Mouse (Mus musculus): ENCODE results near the gene Kxd1. TPM values are rescaled to one million over a fixed set of nuclear protein-coding genes. Genes with fewer than 3 reads are reported as not detected.

Kxd1 gene
- total RNA-seq, 2 experiments from 2014 or later, result 38.2 to 38.3 TPM

GRCm38 (mm10) chr8:70492664-70493640, 34.8 kb downstream of the Kxd1 start, which contains the start of gene Crlf1:
Crlf1 (plus strand) TSS chr8:70493158.
- no peak for DNase-seq

DNA sequence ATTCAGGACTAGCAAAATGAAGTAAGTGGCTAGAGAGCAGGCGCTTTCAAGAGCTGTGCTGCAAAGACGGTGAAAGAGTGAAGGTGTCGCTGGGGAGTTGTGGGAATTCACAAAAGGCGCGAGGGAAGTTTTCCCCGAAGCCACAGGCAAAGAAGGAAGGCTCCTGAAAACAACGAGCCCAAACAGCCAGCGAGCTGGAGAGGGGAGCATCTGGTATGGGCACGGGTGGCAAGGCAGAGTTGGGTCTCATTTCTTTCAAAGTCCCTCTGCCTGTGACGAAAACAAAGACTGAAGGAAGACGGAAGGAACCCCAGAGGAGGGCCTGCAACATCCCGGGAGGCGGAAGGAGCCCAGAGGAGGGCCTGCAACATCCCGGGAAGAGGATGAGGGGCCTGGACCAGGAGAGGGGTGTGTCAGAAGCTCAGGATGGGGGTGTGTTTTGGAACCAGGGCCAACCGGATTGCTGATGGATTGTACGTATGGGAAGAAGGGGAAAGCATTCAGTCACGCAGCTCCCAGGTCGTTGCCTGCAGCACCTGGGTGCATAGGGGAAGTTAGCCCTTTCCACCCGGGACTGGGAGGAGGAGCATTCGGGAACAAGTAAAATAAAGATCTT, 36.8 kb downstream of the Kxd1 start:
- DNase-seq, result no peak

DNA sequence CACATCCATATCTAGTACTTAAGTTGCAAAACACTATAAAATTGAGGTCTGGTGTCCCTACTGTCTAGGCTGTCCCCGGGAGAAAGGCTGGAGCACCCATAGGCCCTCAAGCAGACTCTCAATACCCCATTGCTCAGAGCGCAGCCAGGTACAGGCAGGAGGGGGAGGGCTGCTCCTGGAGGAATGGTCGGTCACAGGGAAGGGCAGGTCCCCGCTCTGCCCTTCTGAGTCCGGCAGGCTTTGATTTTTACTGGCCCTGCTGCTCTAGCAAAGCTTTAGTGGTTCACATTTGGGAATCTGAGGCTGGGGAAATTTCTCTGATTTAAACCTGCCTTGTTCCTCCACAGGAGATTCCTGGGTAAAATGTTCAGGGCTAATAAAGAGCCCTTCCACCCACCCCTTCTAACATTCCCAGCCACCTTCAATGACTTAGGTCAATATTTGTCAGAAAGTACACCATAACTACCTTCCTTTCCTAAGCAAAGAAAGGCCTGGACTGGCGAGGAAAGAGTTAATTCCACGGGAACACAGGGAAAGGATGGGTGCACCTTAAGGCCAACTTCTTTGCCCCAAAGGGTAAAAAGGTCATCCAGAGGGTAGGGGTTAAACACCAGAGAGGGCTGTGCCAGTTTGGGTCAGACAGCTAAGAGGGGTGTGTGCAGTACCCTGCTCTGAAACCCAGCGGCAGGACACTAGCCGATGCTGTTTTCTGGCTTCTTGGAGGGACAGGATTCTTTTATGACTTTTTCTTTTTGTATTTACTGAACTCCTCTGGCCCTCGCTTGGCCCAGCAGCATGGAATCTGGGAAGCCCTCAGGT, 37.5 kb downstream of the Kxd1 start:
- no peak for DNase-seq

- no peak for DNase-seq
Measured at GRCm38 (mm10) chr8:70489576-70489975, 38.2 kb downstream of the Kxd1 start.

DNA sequence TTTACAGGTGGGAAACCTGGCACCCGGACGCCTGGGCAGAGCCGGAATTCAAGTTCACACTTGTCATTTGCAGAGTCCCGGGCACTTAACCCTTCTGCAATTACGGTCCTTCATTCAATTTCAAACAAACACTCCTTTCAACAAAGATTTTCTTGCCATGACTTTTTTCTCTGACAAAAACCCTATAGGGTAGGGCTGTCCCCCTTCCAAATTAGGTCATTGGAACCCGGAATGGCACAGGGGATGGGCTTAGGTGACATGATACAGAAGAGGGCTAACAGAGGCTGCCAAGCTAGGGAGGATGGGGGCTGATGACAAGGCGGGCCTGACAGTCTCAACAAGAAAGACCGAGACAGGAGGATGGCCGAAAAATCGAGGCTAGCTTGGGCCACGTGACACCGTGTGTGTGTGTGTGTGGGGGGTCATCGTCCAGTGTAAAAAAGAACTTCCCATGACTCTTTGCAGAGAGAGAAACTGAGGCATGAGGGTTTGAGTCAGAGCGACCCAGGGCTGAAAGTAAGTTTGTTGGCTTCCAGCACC, 38.8 kb downstream of the Kxd1 start:
- DNase-seq, result no peak

- no peak for DNase-seq
Measured at GRCm38 (mm10) chr8:70487993-70488796, 39.6 kb downstream of the Kxd1 start.

GRCm38 (mm10) chr8:70486941-70487520, 40.7 kb downstream of the Kxd1 start, which contains the start of gene Tmem59l:
Tmem59l (minus strand) TSS chr8:70487358.
- DNase-seq, result no peak

DNA sequence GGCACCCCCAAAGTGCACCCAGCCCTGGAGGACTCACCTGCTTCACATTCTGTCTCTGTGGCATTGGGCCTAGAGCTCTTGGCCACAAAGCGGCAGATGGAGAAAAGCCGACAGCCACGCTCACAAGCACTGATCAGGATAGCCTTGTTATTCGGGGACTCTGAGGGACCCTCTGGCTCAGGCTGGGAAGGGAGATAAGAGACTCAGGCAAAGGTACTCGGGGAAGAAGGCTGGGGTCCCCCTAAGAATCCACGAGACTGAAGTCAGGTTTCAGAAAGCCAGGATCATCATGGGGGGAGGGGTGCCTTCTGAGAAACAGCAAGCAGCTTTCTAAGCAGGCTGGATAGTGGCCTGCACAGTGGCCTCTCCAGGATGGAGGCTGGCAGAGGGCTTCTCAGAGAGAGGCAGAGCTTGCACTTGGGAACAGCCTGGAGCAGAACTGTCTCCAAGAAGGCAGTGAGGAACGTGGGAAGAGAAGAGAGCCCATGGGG, 41.5 kb downstream of the Kxd1 start:
- DNase-seq, result no peak

DNA sequence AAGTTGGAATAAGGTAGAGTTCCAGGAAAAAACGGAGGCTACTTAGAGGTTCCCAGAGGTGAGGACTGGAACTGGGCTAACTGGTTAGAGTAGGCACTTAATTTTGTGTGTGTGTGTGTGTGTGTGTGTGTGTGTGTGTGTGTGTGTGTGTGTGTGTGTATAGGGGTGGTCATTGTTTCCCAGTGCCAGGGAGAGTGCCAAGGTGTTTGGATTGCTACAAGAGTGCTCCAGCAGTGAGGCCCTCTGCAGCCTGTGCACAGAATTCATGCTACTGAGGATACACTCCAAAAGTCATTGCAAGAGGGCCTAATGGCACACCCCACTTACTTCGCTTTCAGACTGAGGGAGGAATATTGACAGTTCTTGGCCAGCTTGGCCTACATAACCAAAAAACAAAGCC, 44.8 kb downstream of the Kxd1 start:
- no peak for DNase-seq

GRCm38 (mm10) chr8:70481908-70482307, 45.8 kb downstream of the Kxd1 start:
- peak in 1 of 2 experiments; percentile 67 for DNase-seq

GRCm38 (mm10) chr8:70477269-70477982, 50.3 kb downstream of the Kxd1 start:
- no peak for DNase-seq

- DNase-seq, result peak; percentile 89 to 91
Measured at GRCm38 (mm10) chr8:70476333-70477268, 51.2 kb downstream of the Kxd1 start, which contains the start of gene Klhl26. Klhl26 (minus strand) TSS chr8:70476968.

DNA sequence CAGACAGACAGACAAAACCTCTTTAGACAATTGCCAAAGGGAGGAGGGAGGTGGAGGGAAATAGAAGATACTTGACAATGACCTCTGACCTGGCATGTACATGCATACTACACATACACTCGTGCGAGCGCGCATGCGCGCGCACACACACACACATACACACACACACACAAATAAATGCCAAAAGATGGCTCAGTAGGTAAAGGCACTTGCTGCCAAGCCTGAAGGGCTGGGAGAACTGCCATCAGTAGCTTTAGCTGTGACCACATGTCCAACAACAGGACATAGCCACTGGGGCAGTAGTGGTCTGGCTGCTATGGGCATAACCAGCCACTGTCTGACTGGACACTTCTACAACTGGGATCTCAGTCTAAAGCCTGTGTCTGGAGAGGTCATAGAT, 55.9 kb downstream of the Kxd1 start:
- DNase-seq, result no peak

DNA sequence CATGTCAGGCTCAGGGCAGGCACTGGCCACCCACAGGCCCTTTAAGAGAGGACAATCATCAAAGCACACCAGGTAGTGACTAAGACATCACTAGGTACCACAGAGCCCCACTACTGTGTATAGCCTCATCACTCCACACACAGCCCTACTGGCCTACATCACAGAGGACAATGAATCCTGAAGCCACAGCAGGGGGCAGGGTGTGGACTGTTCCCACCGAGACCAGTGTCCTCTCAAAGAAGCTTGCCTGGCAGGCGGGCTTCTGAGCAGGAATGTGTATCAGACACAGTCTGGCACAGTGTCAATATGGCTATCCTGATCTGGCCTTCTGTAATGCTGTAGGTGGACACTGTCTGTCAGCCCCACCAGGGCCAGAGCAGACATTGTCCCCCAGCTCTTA, 57.8 kb downstream of the Kxd1 start:
- DNase-seq, result no peak

DNA sequence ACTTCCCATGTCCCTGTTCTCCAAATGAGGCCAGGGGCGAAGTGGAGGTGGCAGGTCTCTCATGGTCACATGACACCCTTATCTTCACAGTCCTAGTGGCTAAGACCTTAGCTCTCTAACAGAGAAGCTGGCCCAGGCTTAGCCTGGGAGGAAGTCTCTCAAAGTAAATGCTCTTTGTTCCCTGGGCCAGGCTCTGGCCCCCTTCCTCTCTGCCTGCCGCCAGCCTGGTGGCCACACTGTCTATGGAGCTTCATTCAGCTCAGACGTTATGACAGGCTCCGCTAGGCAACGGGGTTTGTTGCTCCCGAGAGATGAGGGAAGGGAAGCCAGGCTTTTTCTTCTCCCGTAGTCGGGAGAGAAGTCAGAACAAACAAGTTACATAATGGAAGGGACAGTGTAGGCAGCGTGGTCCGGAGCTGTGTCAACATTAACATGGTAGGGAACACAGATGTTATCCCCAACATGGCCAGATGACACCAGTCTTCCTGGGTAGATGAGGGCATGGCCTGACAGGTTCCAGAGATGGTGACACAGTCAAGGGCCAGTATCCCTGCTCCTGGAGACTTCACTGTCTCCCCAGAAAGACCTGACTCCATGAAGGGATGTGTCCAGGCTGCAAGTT, 58.4 kb downstream of the Kxd1 start:
- DNase-seq, result no peak

DNA sequence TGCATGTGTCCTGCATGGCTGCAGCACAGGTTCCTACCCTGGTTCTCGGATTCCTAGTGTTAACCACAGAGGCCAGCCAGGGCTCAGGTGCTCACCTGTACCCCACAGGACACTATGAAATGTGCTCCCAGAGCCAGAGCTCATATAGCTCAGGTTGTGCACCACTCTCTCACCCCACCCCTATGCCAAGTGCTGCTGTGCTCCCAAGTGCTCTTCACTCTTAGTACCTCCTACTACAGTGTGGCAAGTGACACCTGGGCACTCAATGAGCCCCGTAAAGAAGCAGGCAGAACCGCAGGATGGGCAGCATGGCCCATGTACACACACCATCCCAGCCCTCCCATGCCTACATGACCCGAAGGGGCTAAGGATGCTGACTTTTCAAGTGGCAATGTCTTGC, 59.0 kb downstream of the Kxd1 start:
- no peak for DNase-seq

- DNase-seq, result no peak
Measured at GRCm38 (mm10) chr8:70467907-70468306, 59.8 kb downstream of the Kxd1 start.

- DNase-seq, result no peak
Measured at GRCm38 (mm10) chr8:70467229-70467725, 60.5 kb downstream of the Kxd1 start.

Data from layer of hippocampus, postnatal 36 days (tissue).